Mouse (Mus musculus) bone marrow macrophage, adult 2 months (primary cell): ENCODE results near the gene Ly86.

Experiments
- CTCF ChIP-seq: IDR thresholded peaks from 2 replicates; pipeline ENCODE4 v1.5.1; 2012; ENCODE audit warnings: low read depth, mild to moderate bottlenecking, low read length, moderate library complexity
- POLR2A ChIP-seq: IDR thresholded peaks from 2 replicates; pipeline ENCODE4 v1.6.1; 2012; ENCODE audit warnings: mild to moderate bottlenecking, low read depth, low read length, borderline replicate concordance

- TF ChIP-seq POLR2A = no peak
- TF ChIP-seq CTCF = no peak
Observed at GRCm38 (mm10) chr13:37347871-37348595, 3.0 kb downstream of the Ly86 start.
